Mouse (Mus musculus): Measurements from ENCODE around the gene Tspan17.

Gene Tspan17

DNA sequence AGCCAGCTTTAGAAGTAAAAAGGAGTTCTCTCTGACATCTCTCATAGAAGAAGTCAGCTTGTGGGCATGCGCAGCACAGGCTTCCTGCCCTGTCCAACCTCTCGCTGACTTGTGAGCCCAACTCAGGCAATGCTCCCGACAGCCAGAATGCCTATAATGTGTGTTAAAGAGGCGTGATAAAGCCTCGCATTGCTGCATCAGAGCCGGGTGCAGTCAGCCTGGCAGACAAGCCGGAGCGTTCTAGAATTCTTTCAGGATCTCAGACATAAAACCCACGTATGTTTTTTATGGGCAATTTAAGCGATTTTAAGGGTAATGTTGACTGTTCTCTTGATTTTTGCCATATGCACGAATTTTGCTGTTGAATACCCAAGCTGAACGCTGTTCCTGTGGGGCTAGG is 18.9 kb downstream of the Tspan17 start:
- DNase-seq, result no peak

GRCm38 (mm10) chr13:54811476-54811875 is 22.3 kb downstream of the Tspan17 start:
- no peak for DNase-seq

GRCm38 (mm10) chr13:54813381-54813780 is 24.2 kb downstream of the Tspan17 start:
- no peak for DNase-seq

DNA sequence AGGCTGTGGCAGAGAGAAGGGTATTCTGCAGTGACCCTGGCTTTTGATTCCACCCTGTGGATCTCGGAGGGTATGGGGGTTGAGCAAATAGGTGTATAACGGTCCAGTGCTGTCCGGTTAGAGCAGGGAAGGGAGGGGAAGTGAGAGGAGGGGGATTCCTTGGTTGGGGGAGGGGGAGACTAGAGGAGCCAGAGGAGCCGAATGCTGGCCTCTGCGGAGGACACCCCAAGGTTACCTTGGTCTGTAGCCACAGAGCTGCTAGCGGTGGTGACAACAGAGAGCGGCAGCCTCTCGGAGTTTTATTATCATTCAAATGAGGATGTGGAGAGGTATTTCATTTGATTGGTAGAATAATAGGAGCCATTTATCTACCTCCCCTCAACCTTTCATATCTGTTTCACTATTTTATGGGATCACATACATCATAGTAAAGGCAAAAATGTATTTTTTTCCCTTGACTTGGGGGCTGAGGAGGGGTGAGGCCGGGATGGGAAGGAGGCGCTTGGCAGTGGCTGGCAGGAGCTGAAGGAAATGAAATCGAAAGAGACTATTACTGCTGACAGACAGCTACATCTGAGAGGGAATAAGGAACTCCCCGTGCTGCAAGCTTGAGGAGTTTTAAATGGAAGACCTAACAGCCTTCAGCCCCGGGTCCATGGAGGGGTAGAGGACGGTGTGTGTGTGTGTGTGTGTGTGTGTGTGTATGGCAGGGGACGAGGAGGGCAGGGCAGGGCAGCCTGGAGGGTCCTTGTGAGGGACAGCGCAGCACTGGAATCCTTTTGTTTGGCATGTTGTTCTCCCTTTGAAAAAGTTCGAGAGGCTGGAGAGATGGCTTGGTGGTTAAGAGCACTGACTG is 29.4 kb downstream of the Tspan17 start:
- no peak for DNase-seq

GRCm38 (mm10) chr13:54821106-54821505 is 31.9 kb downstream of the Tspan17 start:
- DNase-seq, result no peak

DNA sequence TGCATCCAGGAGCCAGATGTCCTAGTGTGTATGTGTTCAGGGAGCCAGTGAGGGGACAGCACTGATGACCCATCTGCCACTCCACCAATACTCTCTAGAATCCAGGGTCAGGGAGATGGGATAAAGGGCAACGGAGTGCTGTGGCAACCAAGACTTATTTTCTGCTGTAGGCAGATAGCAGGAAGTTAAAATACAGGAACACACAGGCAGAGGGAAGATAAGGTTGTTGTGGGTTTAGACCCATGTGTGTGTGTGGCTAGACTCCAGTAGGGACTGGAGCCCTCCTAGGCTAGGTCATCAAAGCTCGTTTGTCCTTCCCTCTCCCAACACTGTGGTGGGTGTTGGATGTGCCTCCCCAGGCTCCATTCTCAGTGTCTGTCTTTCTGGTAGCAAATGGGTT is 32.8 kb downstream of the Tspan17 start:
- no peak for DNase-seq

- DNase-seq, result peak; percentile 96
Measured at GRCm38 (mm10) chr13:54824111-54824931, 35.1 kb downstream of the Tspan17 start.

DNA sequence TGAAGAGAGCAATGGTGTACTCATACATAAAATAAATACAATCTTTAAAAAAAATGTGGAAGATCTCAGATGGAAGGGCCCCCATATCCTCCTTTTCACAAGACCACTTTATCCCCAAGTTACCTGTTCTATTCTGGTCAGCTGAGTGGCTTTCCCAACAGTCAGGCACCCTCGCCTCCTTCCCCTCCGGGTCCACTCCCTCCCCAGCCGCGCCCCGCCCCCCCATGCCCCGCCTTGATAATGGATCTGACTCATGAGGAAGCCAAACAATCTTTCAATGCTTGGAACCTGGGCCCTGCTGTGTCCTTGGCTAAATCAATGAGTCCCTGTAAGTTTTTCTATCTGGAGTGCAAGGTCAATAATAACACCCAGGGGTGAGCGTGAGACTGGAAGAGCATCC is 38.8 kb downstream of the Tspan17 start:
- no peak for DNase-seq

DNA sequence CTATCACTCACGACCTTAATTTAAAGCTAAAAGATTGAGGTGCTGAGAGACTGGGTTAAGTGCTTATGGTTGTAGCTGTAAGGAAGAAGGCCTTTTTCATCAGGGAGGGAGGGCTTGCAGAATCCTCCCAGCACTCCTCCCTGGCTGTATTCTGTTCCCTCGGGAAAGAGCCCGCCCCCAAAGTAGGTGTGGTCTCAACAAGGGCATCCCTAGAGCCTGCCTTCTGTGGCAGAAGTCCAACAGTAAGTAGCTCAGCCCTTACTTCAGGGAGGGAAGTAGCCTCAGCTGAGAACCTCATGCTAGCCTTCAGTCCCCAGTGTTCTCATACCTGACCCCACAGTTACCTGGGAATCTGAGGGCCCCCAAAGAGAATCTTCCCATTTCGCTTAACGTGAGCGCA is 39.3 kb downstream of the Tspan17 start:
- DNase-seq, result no peak

GRCm38 (mm10) chr13:54829450-54829849 is 40.3 kb downstream of the Tspan17 start:
- no peak for DNase-seq

- no peak for DNase-seq
Measured at GRCm38 (mm10) chr13:54836351-54837030, 47.3 kb downstream of the Tspan17 start.

DNA sequence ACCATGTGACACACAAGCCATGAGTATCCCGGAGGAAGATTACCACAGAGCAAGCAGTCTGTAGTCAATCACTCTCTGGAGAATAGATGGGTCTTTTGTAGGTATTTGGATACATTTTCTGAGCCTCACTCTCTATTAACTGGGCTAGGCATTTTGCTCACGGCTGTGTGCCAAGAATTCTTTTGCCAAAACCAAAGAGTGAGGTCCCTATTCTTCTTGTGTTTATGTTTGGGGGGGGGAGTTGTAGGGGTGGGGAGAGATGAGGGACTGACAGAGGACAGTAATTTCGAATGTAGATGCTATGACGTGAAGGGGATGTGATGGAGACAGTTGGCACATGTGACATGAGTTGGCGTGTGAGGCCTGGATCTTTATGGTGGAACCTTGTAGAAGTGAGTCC is 47.9 kb downstream of the Tspan17 start:
- no peak for DNase-seq

GRCm38 (mm10) chr13:54837471-54837889 is 48.3 kb downstream of the Tspan17 start:
- no peak for DNase-seq

DNA sequence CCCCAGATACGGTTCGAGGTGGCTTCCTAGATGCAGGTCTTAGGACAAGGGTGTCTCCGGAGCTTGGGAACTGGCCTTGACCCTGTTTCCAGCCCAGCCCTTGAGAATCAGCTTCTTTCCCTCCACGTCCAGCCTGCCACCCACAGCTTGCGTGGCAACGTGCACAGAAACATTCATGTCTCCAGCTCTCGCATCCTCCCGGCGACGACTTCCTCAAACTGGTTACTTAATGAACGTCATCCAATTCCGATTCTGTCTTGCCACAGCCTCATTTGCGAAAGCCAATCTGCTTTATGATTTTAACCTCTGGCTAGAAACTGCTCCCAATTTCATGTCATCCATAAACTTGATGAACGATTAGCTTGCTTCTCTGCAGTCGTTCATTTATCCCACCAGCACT is 49.4 kb downstream of the Tspan17 start:
- no peak for DNase-seq

GRCm38 (mm10) chr13:54839211-54839610 is 50.0 kb downstream of the Tspan17 start:
- no peak for DNase-seq

- DNase-seq, result no peak
Measured at GRCm38 (mm10) chr13:54844579-54844978, 55.4 kb downstream of the Tspan17 start.
